Mouse (Mus musculus): ENCODE data around the gene Ankfn1.

DNA sequence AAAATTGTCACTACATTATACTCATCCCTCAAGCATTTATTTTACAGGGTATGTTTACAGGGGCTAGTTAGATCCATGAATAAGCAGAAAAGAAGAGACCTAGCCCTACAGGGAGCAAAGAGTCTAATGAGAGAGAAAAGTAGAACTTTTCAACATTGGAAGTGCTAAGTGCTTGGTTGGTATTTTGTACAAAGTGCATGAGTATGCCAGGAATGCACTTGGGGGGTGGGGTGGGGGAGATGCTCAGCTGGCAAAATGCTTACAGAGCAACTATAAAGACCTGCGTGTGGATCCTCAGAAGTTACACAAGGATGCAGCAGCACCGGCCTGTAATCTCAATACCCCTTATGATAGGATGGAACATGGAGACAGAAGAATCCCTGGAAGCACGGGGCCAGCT is 118.4 kb downstream of the Ankfn1 start:
- TF ChIP-seq POLR2A (IDR thresholded peaks at IDR 0.05; ENCODE audit: extremely low read depth, insufficient read depth, low read length) (no peak), CTCF (IDR thresholded peaks at IDR 0.05; ENCODE audit: extremely low read depth, insufficient read depth, low read length) (no peak)
